Mouse (Mus musculus) cerebellum, adult 11-12 months (tissue): ENCODE data around the gene Zfp59.

Experiments used
- DNase-seq: peaks from one replicate; pipeline ENCODE4 v3.0.0; 2022

Gene Zfp59

DNA sequence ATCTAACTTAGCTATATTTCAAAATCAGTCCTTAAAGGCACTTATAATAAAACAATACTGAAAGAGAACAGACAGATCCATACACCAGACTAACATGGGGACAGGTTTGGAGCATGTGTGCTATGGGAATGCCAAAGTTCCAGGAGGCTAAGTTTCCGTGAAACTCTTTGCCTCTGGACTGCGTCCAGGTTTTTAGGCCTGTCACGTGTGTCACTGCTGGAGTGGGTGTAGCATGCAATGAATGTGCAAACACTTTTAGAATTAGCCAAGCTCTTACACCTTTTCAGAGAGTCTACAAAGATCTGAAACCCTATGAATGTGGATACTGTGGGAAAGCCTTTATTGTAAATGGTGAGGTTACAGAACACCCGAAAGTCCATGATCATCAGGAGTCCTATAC lies 43.3 kb downstream of the Zfp59 start:
- DNase-seq = no peak

DNA sequence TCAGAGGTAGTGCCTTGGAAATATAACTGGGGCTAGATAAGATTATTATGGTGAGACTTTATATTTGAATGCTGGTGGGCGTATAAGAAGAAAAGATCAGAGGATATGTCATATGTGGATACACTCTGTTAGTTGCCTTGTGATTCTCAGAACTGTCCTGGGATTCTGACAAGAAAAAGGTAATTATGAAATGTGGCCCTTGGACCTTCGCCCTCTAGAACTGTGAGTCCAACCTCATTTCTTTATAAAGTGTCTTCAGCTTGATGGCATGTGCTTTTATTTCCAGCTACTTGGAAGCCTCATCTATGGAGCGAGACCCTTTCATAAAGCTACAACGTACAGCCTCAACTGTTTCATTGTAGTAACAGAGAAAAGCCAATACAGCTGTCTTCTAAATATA lies 62.2 kb downstream of the Zfp59 start:
- no peak for DNase-seq

DNA sequence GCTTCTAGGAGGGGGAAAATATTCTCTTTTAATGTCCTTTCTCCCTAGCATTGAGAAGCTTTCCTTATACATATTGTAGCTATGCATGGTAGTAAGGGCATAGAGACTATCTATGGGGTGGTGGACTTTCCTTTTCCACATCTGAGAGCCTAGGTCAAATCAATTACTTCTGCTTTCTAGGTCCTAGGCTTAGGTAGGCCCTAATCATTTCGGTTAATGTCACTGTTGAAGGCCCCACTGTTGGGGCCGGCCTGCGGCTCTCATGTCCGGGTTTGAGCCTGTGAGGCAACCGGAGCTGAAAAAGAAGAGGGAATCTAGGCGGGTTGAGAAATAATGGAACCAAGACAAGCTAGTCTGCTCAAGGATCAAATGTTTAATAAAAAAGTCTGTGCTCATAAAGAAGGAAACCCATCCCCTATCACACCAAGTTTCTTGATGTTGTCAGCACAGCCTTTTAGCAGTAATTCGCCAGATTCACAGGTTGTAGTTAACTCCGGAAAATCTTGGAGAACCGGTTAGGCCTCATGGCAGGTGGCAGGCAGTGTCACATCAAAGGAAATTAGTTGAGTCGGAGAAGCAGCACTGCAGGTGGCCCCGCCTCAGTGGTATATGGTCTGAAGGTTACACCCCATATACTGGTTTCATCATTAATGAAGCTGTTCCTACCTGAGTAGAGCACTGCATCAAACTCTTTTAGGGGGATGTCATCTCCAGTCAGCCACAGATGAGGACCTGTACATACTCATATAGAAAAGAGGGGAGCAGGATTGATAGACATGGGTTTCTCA lies 66.8 kb downstream of the Zfp59 start:
- DNase-seq = no peak
